Mouse (Mus musculus): ENCODE data around the gene Olfr1424. TPM values are rescaled to one million over a fixed set of nuclear protein-coding genes. Genes with fewer than 3 reads are reported as not detected.
"Not testable (repeated sequence)": the region's sequence is repeated elsewhere in the genome, so short reads cannot be mapped to it uniquely, and the experiment has no call there.

The Olfr1424 gene
- polyA plus RNA-seq (2014; fragmentation: Nextera tagmentation; extraction: Ambion mirVana): not detected in 2 replicates

GRCm38 (mm10) chr19:12062582-12062981, at the start of gene Olfr1424:
Gene Olfr1424 (minus strand): TSS chr19:12062682.
- not testable (repeated sequence) for H3K27ac ChIP-seq (replicated peaks in 1 of 2; ENCODE audit: control insufficient read depth in 1 of 2, insufficient read depth in 1 of 2, low read depth in 2 of 2, low read length in 2 of 2); H3K27me3 ChIP-seq (ENCODE audit: control insufficient read depth, insufficient read depth, low read length); ATAC-seq (ENCODE audit: insufficient number of reproducible peaks, insufficient read depth, low FRiP score, low read depth); H3K36me3 ChIP-seq (ENCODE audit: control insufficient read depth, insufficient read depth, low read length); H3K4me3 ChIP-seq (ENCODE audit: control insufficient read depth in 1 of 2, insufficient read depth in 1 of 2, low read depth in 1 of 2, low read length in 2 of 2); H3K4me1 ChIP-seq (ENCODE audit: control insufficient read depth in 2 of 2, insufficient read depth in 2 of 2, low read length in 2 of 2); H3K9me3 ChIP-seq (ENCODE audit: control insufficient read depth, low read length); H3K9ac ChIP-seq (ENCODE audit: low read length); H3K4me2 ChIP-seq (ENCODE audit: low read length)
- WGBS: 85% methylated on average over 1 of the region's 1 CpGs

GRCm38 (mm10) chr19:12104541-12104940, 42.1 kb upstream of the Olfr1424 start:
- no peaks in the 10 kb centered on the region for H3K27me3 ChIP-seq (ENCODE audit: control insufficient read depth, insufficient read depth, low read length)
- no peak for ATAC-seq (ENCODE audit: insufficient number of reproducible peaks, insufficient read depth, low FRiP score, low read depth)
- WGBS: 45% methylated on average over 1 of the region's 1 CpGs
- no peaks in the 10 kb centered on the region for H3K36me3 ChIP-seq (ENCODE audit: control insufficient read depth, insufficient read depth, low read length)
- H3K4me2 ChIP-seq (ENCODE audit: low read length): no peak overlapping the region
- H3K27ac ChIP-seq (replicated peaks in 1 of 2; ENCODE audit: control insufficient read depth in 1 of 2, insufficient read depth in 1 of 2, low read depth in 2 of 2, low read length in 2 of 2): no peak overlapping the region
- no peaks in the 10 kb centered on the region for H3K4me1 ChIP-seq (ENCODE audit: control insufficient read depth in 2 of 2, insufficient read depth in 2 of 2, low read length in 2 of 2)
- H3K4me3 ChIP-seq (ENCODE audit: control insufficient read depth in 1 of 2, insufficient read depth in 1 of 2, low read depth in 1 of 2, low read length in 2 of 2): no peak overlapping the region
- no peak overlapping the region for H3K9ac ChIP-seq (ENCODE audit: low read length)
- no peaks in the 10 kb centered on the region for H3K9me3 ChIP-seq (ENCODE audit: control insufficient read depth, low read length)

- 94% methylated on average over 2 of the region's 2 CpGs for whole genome bisulfite sequencing
- no peak within 1 kb of the TSS for H3K9ac ChIP-seq (ENCODE audit: low read length)
- no peak for ATAC-seq (ENCODE audit: insufficient number of reproducible peaks, insufficient read depth, low FRiP score, low read depth)
- no peak within 1 kb of the TSS for H3K27ac ChIP-seq (replicated peaks in 1 of 2; ENCODE audit: control insufficient read depth in 1 of 2, insufficient read depth in 1 of 2, low read depth in 2 of 2, low read length in 2 of 2)
- H3K4me1 ChIP-seq (ENCODE audit: control insufficient read depth in 2 of 2, insufficient read depth in 2 of 2, low read length in 2 of 2): no peaks in the 10 kb centered on the region
- no peak within 1 kb of the TSS for H3K4me3 ChIP-seq (ENCODE audit: control insufficient read depth in 1 of 2, insufficient read depth in 1 of 2, low read depth in 1 of 2, low read length in 2 of 2)
- H3K27me3 ChIP-seq (ENCODE audit: control insufficient read depth, insufficient read depth, low read length): no peaks in the 10 kb centered on the region
- no peaks in the 10 kb centered on the region for H3K36me3 ChIP-seq (ENCODE audit: control insufficient read depth, insufficient read depth, low read length)
- H3K4me2 ChIP-seq (ENCODE audit: low read length): no peak within 1 kb of the TSS
- H3K9me3 ChIP-seq (ENCODE audit: control insufficient read depth, low read length): no peaks in the 10 kb centered on the region
Measured at GRCm38 (mm10) chr19:12103234-12103633, 40.8 kb upstream of the Olfr1424 start, which contains the start of gene Olfr1427. Gene Olfr1427 (minus strand): TSS chr19:12103334.

GRCm38 (mm10) chr19:12091913-12092312, 29.4 kb upstream of the Olfr1424 start, which contains the start of gene Olfr1426:
Gene Olfr1426 (minus strand): TSS chr19:12092013.
- Histone ChIP-seq H3K4me1 (ENCODE audit: control insufficient read depth in 2 of 2, insufficient read depth in 2 of 2, low read length in 2 of 2) (no peaks in the 10 kb centered on the region), H3K4me2 (ENCODE audit: low read length) (no peak within 1 kb of the TSS), H3K9me3 (ENCODE audit: control insufficient read depth, low read length) (no peaks in the 10 kb centered on the region), H3K27me3 (ENCODE audit: control insufficient read depth, insufficient read depth, low read length) (no peaks in the 10 kb centered on the region), H3K4me3 (ENCODE audit: control insufficient read depth in 1 of 2, insufficient read depth in 1 of 2, low read depth in 1 of 2, low read length in 2 of 2) (no peak within 1 kb of the TSS), H3K36me3 (ENCODE audit: control insufficient read depth, insufficient read depth, low read length) (no peaks in the 10 kb centered on the region), H3K27ac (replicated peaks in 1 of 2; ENCODE audit: control insufficient read depth in 1 of 2, insufficient read depth in 1 of 2, low read depth in 2 of 2, low read length in 2 of 2) (no peak within 1 kb of the TSS), H3K9ac (ENCODE audit: low read length) (no peak within 1 kb of the TSS)
- ATAC-seq (ENCODE audit: insufficient number of reproducible peaks, insufficient read depth, low FRiP score, low read depth): no peak
- whole genome bisulfite sequencing: 57% methylated on average over 1 of the region's 1 CpGs

- ATAC-seq (ENCODE audit: insufficient number of reproducible peaks, insufficient read depth, low FRiP score, low read depth); H3K36me3 ChIP-seq (ENCODE audit: control insufficient read depth, insufficient read depth, low read length); H3K4me3 ChIP-seq (ENCODE audit: control insufficient read depth in 1 of 2, insufficient read depth in 1 of 2, low read depth in 1 of 2, low read length in 2 of 2); H3K27ac ChIP-seq (replicated peaks in 1 of 2; ENCODE audit: control insufficient read depth in 1 of 2, insufficient read depth in 1 of 2, low read depth in 2 of 2, low read length in 2 of 2); H3K4me1 ChIP-seq (ENCODE audit: control insufficient read depth in 2 of 2, insufficient read depth in 2 of 2, low read length in 2 of 2); H3K9me3 ChIP-seq (ENCODE audit: control insufficient read depth, low read length); H3K4me2 ChIP-seq (ENCODE audit: low read length); H3K9ac ChIP-seq (ENCODE audit: low read length); H3K27me3 ChIP-seq (ENCODE audit: control insufficient read depth, insufficient read depth, low read length): not testable (repeated sequence)
- WGBS: 80% methylated on average over 4 of the region's 4 CpGs
Measured at GRCm38 (mm10) chr19:12077631-12078030, 15.1 kb upstream of the Olfr1424 start, which contains the start of gene Olfr1425. Gene Olfr1425 (minus strand): TSS chr19:12077731.

GRCm38 (mm10) chr19:12069546-12069945, 7.1 kb upstream of the Olfr1424 start:
- H3K4me3 ChIP-seq (ENCODE audit: control insufficient read depth in 1 of 2, insufficient read depth in 1 of 2, low read depth in 1 of 2, low read length in 2 of 2); H3K4me2 ChIP-seq (ENCODE audit: low read length); H3K9me3 ChIP-seq (ENCODE audit: control insufficient read depth, low read length); H3K27me3 ChIP-seq (ENCODE audit: control insufficient read depth, insufficient read depth, low read length); H3K4me1 ChIP-seq (ENCODE audit: control insufficient read depth in 2 of 2, insufficient read depth in 2 of 2, low read length in 2 of 2); H3K36me3 ChIP-seq (ENCODE audit: control insufficient read depth, insufficient read depth, low read length); ATAC-seq (ENCODE audit: insufficient number of reproducible peaks, insufficient read depth, low FRiP score, low read depth); H3K27ac ChIP-seq (replicated peaks in 1 of 2; ENCODE audit: control insufficient read depth in 1 of 2, insufficient read depth in 1 of 2, low read depth in 2 of 2, low read length in 2 of 2); H3K9ac ChIP-seq (ENCODE audit: low read length): not testable (repeated sequence)
- WGBS: 62% methylated on average over 1 of the region's 1 CpGs

- not testable (repeated sequence) for H3K9me3 ChIP-seq (ENCODE audit: control insufficient read depth, low read length); ATAC-seq (ENCODE audit: insufficient number of reproducible peaks, insufficient read depth, low FRiP score, low read depth); H3K4me2 ChIP-seq (ENCODE audit: low read length); H3K36me3 ChIP-seq (ENCODE audit: control insufficient read depth, insufficient read depth, low read length); H3K4me1 ChIP-seq (ENCODE audit: control insufficient read depth in 2 of 2, insufficient read depth in 2 of 2, low read length in 2 of 2); H3K27ac ChIP-seq (replicated peaks in 1 of 2; ENCODE audit: control insufficient read depth in 1 of 2, insufficient read depth in 1 of 2, low read depth in 2 of 2, low read length in 2 of 2); H3K4me3 ChIP-seq (ENCODE audit: control insufficient read depth in 1 of 2, insufficient read depth in 1 of 2, low read depth in 1 of 2, low read length in 2 of 2); H3K9ac ChIP-seq (ENCODE audit: low read length); H3K27me3 ChIP-seq (ENCODE audit: control insufficient read depth, insufficient read depth, low read length)
- 54% methylated on average over 1 of the region's 1 CpGs for WGBS
Measured at GRCm38 (mm10) chr19:12067806-12068205, 5.3 kb upstream of the Olfr1424 start.

- ATAC-seq (ENCODE audit: insufficient number of reproducible peaks, insufficient read depth, low FRiP score, low read depth): no peak
- Histone ChIP-seq H3K4me3 (ENCODE audit: control insufficient read depth in 1 of 2, insufficient read depth in 1 of 2, low read depth in 1 of 2, low read length in 2 of 2) (no peak overlapping the region), H3K4me1 (ENCODE audit: control insufficient read depth in 2 of 2, insufficient read depth in 2 of 2, low read length in 2 of 2) (no peaks in the 10 kb centered on the region), H3K36me3 (ENCODE audit: control insufficient read depth, insufficient read depth, low read length) (no peaks in the 10 kb centered on the region), H3K4me2 (ENCODE audit: low read length) (no peak overlapping the region), H3K9ac (ENCODE audit: low read length) (no peak overlapping the region), H3K27me3 (ENCODE audit: control insufficient read depth, insufficient read depth, low read length) (no peaks in the 10 kb centered on the region), H3K27ac (replicated peaks in 1 of 2; ENCODE audit: control insufficient read depth in 1 of 2, insufficient read depth in 1 of 2, low read depth in 2 of 2, low read length in 2 of 2) (no peak overlapping the region), H3K9me3 (ENCODE audit: control insufficient read depth, low read length) (no peaks in the 10 kb centered on the region)
- 81% methylated on average over 5 of the region's 5 CpGs for WGBS
Measured at GRCm38 (mm10) chr19:12043163-12043562, 19.3 kb downstream of the Olfr1424 start.

Data from heart, embryonic 14.5 days (tissue).